Mouse (Mus musculus): ENCODE results near the gene Sergef.

The Sergef gene

GRCm38 (mm10) chr7:46542117-46542516 lies 97.5 kb downstream of the Sergef start:
- no peak for DNase-seq (ENCODE audit: low read depth, low spot score)

GRCm38 (mm10) chr7:46540616-46541015 lies 99.0 kb downstream of the Sergef start:
- no peak for DNase-seq (ENCODE audit: low read depth, low spot score)

GRCm38 (mm10) chr7:46536456-46537097 lies 103.0 kb downstream of the Sergef start:
- no peak for DNase-seq (ENCODE audit: low read depth, low spot score)

- peak; percentile 30 for DNase-seq (ENCODE audit: low read depth, low spot score)
These were observed 104.2 kb downstream of the Sergef start for GRCm38 (mm10) chr7:46535429-46535799.

- no peak for DNase-seq (ENCODE audit: low read depth, low spot score)
These were observed 104.7 kb downstream of the Sergef start for GRCm38 (mm10) chr7:46534767-46535428.

GRCm38 (mm10) chr7:46533518-46533917 lies 106.1 kb downstream of the Sergef start:
- DNase-seq (ENCODE audit: low read depth, low spot score), result no peak

GRCm38 (mm10) chr7:46531345-46531744 lies 108.3 kb downstream of the Sergef start:
- no peak for DNase-seq (ENCODE audit: low read depth, low spot score)

GRCm38 (mm10) chr7:46529930-46530329 lies 109.7 kb downstream of the Sergef start:
- no peak for DNase-seq (ENCODE audit: low read depth, low spot score)

GRCm38 (mm10) chr7:46529259-46529658 lies 110.3 kb downstream of the Sergef start:
- DNase-seq (ENCODE audit: low read depth, low spot score), result no peak

- no peak for DNase-seq (ENCODE audit: low read depth, low spot score)
These were observed 112.9 kb downstream of the Sergef start for GRCm38 (mm10) chr7:46526665-46527154.

- DNase-seq (ENCODE audit: low read depth, low spot score), result no peak
These were observed 116.4 kb downstream of the Sergef start for GRCm38 (mm10) chr7:46523215-46523614.

GRCm38 (mm10) chr7:46521794-46522193 lies 117.8 kb downstream of the Sergef start:
- no peak for DNase-seq (ENCODE audit: low read depth, low spot score)

GRCm38 (mm10) chr7:46519148-46519547 lies 120.5 kb downstream of the Sergef start:
- DNase-seq (ENCODE audit: low read depth, low spot score), result no peak

GRCm38 (mm10) chr7:46517158-46517557 lies 122.4 kb downstream of the Sergef start:
- no peak for DNase-seq (ENCODE audit: low read depth, low spot score)

- DNase-seq (ENCODE audit: low read depth, low spot score), result no peak
These were observed 123.6 kb downstream of the Sergef start for GRCm38 (mm10) chr7:46515960-46516359.

- DNase-seq (ENCODE audit: low read depth, low spot score), result no peak
These were observed 124.6 kb downstream of the Sergef start for GRCm38 (mm10) chr7:46514981-46515380.

- no peak for DNase-seq (ENCODE audit: low read depth, low spot score)
These were observed 126.0 kb downstream of the Sergef start for GRCm38 (mm10) chr7:46513562-46513961.

- DNase-seq (ENCODE audit: low read depth, low spot score), result no peak
These were observed 126.8 kb downstream of the Sergef start for GRCm38 (mm10) chr7:46512792-46513191.

- no peak for DNase-seq (ENCODE audit: low read depth, low spot score)
These were observed 128.8 kb downstream of the Sergef start for GRCm38 (mm10) chr7:46510806-46511205.

- no peak for DNase-seq (ENCODE audit: low read depth, low spot score)
These were observed 130.0 kb downstream of the Sergef start for GRCm38 (mm10) chr7:46509391-46510310.

- no peak for DNase-seq (ENCODE audit: low read depth, low spot score)
These were observed 130.9 kb downstream of the Sergef start for GRCm38 (mm10) chr7:46508590-46509318.

Measured in retina, adult 2 months (tissue).